Mouse (Mus musculus) megakaryocyte, embryonic 14.5 days (primary cell): Measurements from ENCODE around the gene Ubash3a.

Experiments
- FLI1 ChIP-seq: IDR thresholded peaks from 2 replicates; pipeline ENCODE4 v1.6.1; 2012; ENCODE audit warnings: low read length, inconsistent platforms, mixed read lengths
- GATA1 ChIP-seq: IDR thresholded peaks from 3 replicates; pipeline ENCODE4 v1.6.1; 2012; ENCODE audit warnings: mixed read lengths, low read length, inconsistent platforms, borderline replicate concordance

DNA sequence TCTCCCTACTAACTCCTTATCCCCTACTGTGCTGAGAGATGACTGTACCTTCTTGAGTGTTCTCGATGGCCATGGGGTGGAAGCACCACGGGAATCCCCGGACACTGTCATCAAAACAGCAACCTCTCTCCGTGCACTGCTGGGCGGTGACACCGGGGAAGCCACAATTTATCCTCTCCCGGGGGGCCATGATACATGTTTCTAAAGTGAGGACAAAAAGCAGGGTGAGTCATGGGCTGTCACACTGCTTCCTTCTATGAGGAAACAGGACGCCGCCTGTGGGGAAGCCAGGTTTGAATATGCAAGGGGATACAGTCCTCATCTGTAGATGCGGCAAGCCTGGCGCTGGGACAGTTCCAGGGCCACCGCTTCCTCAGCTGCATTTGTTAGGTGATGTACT, 45.1 kb upstream of the Ubash3a start:
- TF ChIP-seq GATA1: no peak
- TF ChIP-seq FLI1: no peak
